Mouse (Mus musculus) neural tube, embryonic 12.5 days (tissue): ENCODE results near the gene Hist1h3h. TPM values are rescaled to one million over a fixed set of nuclear protein-coding genes. Genes with fewer than 3 reads are reported as not detected.
"Not testable (repeated sequence)": the region's sequence is repeated elsewhere in the genome, so short reads cannot be mapped to it uniquely, and the experiment has no call there.

ENCODE experiments used
- ATAC-seq: fragments of 200-750 bp; cut with Nextera tagmentation; 2 replicates; pipeline ENCODE4 v1.8.0; 2017; ENCODE audit warnings: low read depth, mild to moderate bottlenecking, moderate TSS enrichment, moderate library complexity; ENCODE audit not compliant: low FRiP score
- H3K27ac ChIP-seq: fragments of 300-500 bp; sonication (generic); 2 replicates; pipeline ENCODE4 v1.5.1; 2016
- H3K27me3 ChIP-seq: fragments of 300-500 bp; sonication (generic); replicated peaks from 2 replicates; pipeline ENCODE4 v1.6.1; 2016; ENCODE audit warnings: mild to moderate bottlenecking
- H3K36me3 ChIP-seq: fragments of 300-500 bp; sonication (generic); 2 replicates; pipeline ENCODE4 v1.6.1; 2016; ENCODE audit warnings: mild to moderate bottlenecking
- H3K4me1 ChIP-seq: fragments of 300-500 bp; sonication (generic); 2 replicates; pipeline ENCODE4 v1.6.1; 2016
- H3K4me2 ChIP-seq: fragments of 300-500 bp; sonication (generic); replicated peaks from 2 replicates; pipeline ENCODE4 v1.6.1; 2016; ENCODE audit warnings: mild to moderate bottlenecking
- H3K4me3 ChIP-seq: fragments of 300-500 bp; sonication (generic); 2 replicates; pipeline ENCODE4 v1.5.1; 2016
- H3K9ac ChIP-seq: fragments of 300-500 bp; sonication (generic); 2 replicates; pipeline ENCODE4 v1.6.1; 2016; ENCODE audit warnings: mild to moderate bottlenecking
- H3K9me3 ChIP-seq: fragments of 300-500 bp; sonication (generic); 2 replicates; pipeline ENCODE4 v1.6.1; 2016; ENCODE audit warnings: mild to moderate bottlenecking
- WGBS: fragments of 180-500 bp; shearing (Covaris S2); methylation state at CpG from one replicate; pipeline ENCODE4 v1.1.7; 2016; 5-methylcytosine and 5-hydroxymethylcytosine counted together
- polyA plus RNA-seq: library from polyadenylated mRNA; unstranded; fragments of >200 nt; fragmentation: Nextera tagmentation; extraction: Ambion mirVana; gene quantifications from 2 replicates; pipeline ENCODE4 v1.2.1, GENCODE M21; 2016

Hist1h3h gene
- polyA plus RNA-seq, 1 experiment from 2014 or later: 14.0 TPM

- Histone ChIP-seq H3K9ac (peak overlapping the region; percentile 69), H3K27ac (peak overlapping the region; percentile 88), H3K4me1 (peaks cover 22% of the 10 kb centered on the region), H3K4me2 (peak overlapping the region; percentile 74), H3K4me3 (peak overlapping the region; percentile 44)
- WGBS: 0% methylated on average over 18 of the region's 38 CpGs
- not testable (repeated sequence) for H3K27me3 ChIP-seq, H3K36me3 ChIP-seq, H3K9me3 ChIP-seq
- ATAC-seq: peak; percentile 35
These were observed 693 bp upstream of the Hist1h3h start for GRCm38 (mm10) chr13:21716540-21717391.

- H3K9me3 ChIP-seq: no peaks in the 10 kb centered on the region
- H3K27me3 ChIP-seq: no peaks in the 10 kb centered on the region
- H3K4me1 ChIP-seq: peaks cover 22% of the 10 kb centered on the region
- H3K4me2 ChIP-seq: peak overlapping the region; percentile 72
- no peak for ATAC-seq
- H3K27ac ChIP-seq: no peak overlapping the region
- 58% methylated on average over 4 of the region's 4 CpGs for WGBS
- peak overlapping the region; percentile 44 for H3K4me3 ChIP-seq
- peak overlapping the region; percentile 70 for H3K9ac ChIP-seq
- no peaks in the 10 kb centered on the region for H3K36me3 ChIP-seq
These were observed 1.1 kb downstream of the Hist1h3h start for GRCm38 (mm10) chr13:21718381-21719080.

GRCm38 (mm10) chr13:21721107-21721756 is 3.8 kb downstream of the Hist1h3h start:
- WGBS: 1% methylated on average over 24 of the region's 44 CpGs
- ATAC-seq: peak; percentile 15
- not testable (repeated sequence) for H3K27ac ChIP-seq

GRCm38 (mm10) chr13:21721757-21722372 is 4.4 kb downstream of the Hist1h3h start, which contains the start of gene Hist1h2bm:
TSS of gene Hist1h2bm (plus strand) at chr13:21722044.
- Histone ChIP-seq H3K4me1 (peaks cover 13% of the 10 kb centered on the region), H3K4me2 (peak within 1 kb of the TSS; percentile 60), H3K9ac (peak within 1 kb of the TSS; percentile 54), H3K27ac (peak within 1 kb of the TSS; percentile 57; the same call in 1 of the 2 replicates), H3K4me3 (peak within 1 kb of the TSS; percentile 36)
- H3K36me3 ChIP-seq, H3K9me3 ChIP-seq, H3K27me3 ChIP-seq: not testable (repeated sequence)
- ATAC-seq: peak; percentile 96
- under 1% methylated on average over 37 of the region's 37 CpGs for whole genome bisulfite sequencing

More at GRCm38 (mm10) chr13:21721107-21721756, 3.8 kb downstream of the Hist1h3h start:
- Histone ChIP-seq H3K4me3 (peak overlapping the region; percentile 36), H3K4me2 (peak overlapping the region; percentile 60), H3K9ac (peak overlapping the region; percentile 49), H3K4me1 (peaks cover 13% of the 10 kb centered on the region)
- H3K27me3 ChIP-seq, H3K36me3 ChIP-seq, H3K9me3 ChIP-seq: not testable (repeated sequence)

GRCm38 (mm10) chr13:21722373-21722925 is 5.0 kb downstream of the Hist1h3h start:
- Histone ChIP-seq H3K4me1 (peaks cover 13% of the 10 kb centered on the region), H3K27me3 (no peaks in the 10 kb centered on the region), H3K4me2 (peak overlapping the region; percentile 60), H3K36me3 (no peaks in the 10 kb centered on the region), H3K9me3 (no peaks in the 10 kb centered on the region), H3K4me3 (peak overlapping the region; percentile 32), H3K27ac (peak overlapping the region; percentile 57; the same call in 1 of the 2 replicates), H3K9ac (peak overlapping the region; percentile 54)
- WGBS: 3% methylated on average over 11 of the region's 11 CpGs
- peak; percentile 38 for ATAC-seq

GRCm38 (mm10) chr13:21722993-21723836 is 5.8 kb downstream of the Hist1h3h start:
- no peak for ATAC-seq
- H3K27me3 ChIP-seq: no peaks in the 10 kb centered on the region
- no peaks in the 10 kb centered on the region for H3K9me3 ChIP-seq
- WGBS: 27% methylated on average over 5 of the region's 5 CpGs
- peaks cover 17% of the 10 kb centered on the region for H3K4me1 ChIP-seq
- H3K9ac ChIP-seq: no peak overlapping the region
- no peak overlapping the region for H3K27ac ChIP-seq
- no peak overlapping the region for H3K4me3 ChIP-seq
- H3K36me3 ChIP-seq: no peaks in the 10 kb centered on the region
- peak overlapping the region; percentile 60 for H3K4me2 ChIP-seq

- Histone ChIP-seq H3K27me3 (no peaks in the 10 kb centered on the region), H3K9ac (no peak overlapping the region), H3K4me3 (no peak overlapping the region), H3K36me3 (no peaks in the 10 kb centered on the region), H3K4me1 (0 out of 2 replicates have a peak, but pooled peaks cover 7% of the 10 kb centered on the region), H3K27ac (no peak overlapping the region), H3K9me3 (no peaks in the 10 kb centered on the region), H3K4me2 (no peak overlapping the region)
- peak; percentile 65 for ATAC-seq
- 17% methylated on average over 11 of the region's 11 CpGs for WGBS
These were observed 10.6 kb downstream of the Hist1h3h start for GRCm38 (mm10) chr13:21727948-21728572.

- WGBS: 47% methylated on average over 1 of the region's 1 CpGs
- peaks cover 10% of the 10 kb centered on the region for H3K4me1 ChIP-seq
- H3K9me3 ChIP-seq: no peaks in the 10 kb centered on the region
- H3K27me3 ChIP-seq: no peaks in the 10 kb centered on the region
- H3K27ac ChIP-seq: no peak overlapping the region
- no peak overlapping the region for H3K9ac ChIP-seq
- no peak overlapping the region for H3K4me3 ChIP-seq
- ATAC-seq: no peak
- no peaks in the 10 kb centered on the region for H3K36me3 ChIP-seq
- no peak overlapping the region for H3K4me2 ChIP-seq
These were observed 12.1 kb downstream of the Hist1h3h start for GRCm38 (mm10) chr13:21729544-21729943.

- WGBS: 61% methylated on average over 5 of the region's 5 CpGs
- no peak overlapping the region for H3K9ac ChIP-seq
- ATAC-seq: peak; percentile 15; the same call in 1 of the 2 replicates
These were observed 16.0 kb downstream of the Hist1h3h start for GRCm38 (mm10) chr13:21733466-21733865.

GRCm38 (mm10) chr13:21734010-21734905 is 16.8 kb downstream of the Hist1h3h start:
- Histone ChIP-seq H3K9me3 (no peaks in the 10 kb centered on the region), H3K36me3 (no peaks in the 10 kb centered on the region), H3K9ac (peak overlapping the region; percentile 57), H3K27me3 (no peaks in the 10 kb centered on the region), H3K4me2 (peak overlapping the region; percentile 63), H3K27ac (peak overlapping the region; percentile 90), H3K4me1 (peaks cover 6% of the 10 kb centered on the region), H3K4me3 (peak overlapping the region; percentile 40)
- peak; percentile 85 for ATAC-seq
- under 1% methylated on average over 21 of the region's 21 CpGs for WGBS

More at GRCm38 (mm10) chr13:21733466-21733865, 16.0 kb downstream of the Hist1h3h start:
- no peaks in the 10 kb centered on the region for H3K9me3 ChIP-seq
- H3K27me3 ChIP-seq: no peaks in the 10 kb centered on the region
- H3K36me3 ChIP-seq: no peaks in the 10 kb centered on the region
- no peak overlapping the region for H3K4me3 ChIP-seq
- H3K27ac ChIP-seq: peak overlapping the region; percentile 90
- peaks cover 6% of the 10 kb centered on the region for H3K4me1 ChIP-seq
- H3K4me2 ChIP-seq: peak overlapping the region; percentile 63; the same call in 1 of the 2 replicates
